Comparison of ENCODE assay signal across 8 mouse cellular contexts in the genomic region with DNA sequence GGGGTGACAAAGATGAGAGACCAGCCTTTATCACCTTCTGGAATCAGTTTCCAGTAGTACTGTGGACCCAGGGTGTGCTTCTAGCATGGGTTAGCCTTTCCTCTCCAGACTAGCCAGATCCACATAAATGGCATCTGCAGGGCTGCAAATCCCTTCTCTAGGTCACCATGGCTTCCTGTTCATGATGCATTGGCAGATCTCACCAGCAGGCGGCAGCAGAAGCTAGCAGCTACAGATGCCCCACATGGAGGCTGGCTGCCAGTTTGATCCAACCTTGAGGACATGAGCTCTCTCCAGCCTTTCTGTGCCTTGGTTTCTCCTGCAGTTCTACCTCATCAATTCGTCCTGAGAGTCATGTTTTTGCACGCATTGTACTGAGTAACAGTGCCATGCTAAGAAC. TPM values are rescaled to one million over a fixed set of nuclear protein-coding genes. Genes with fewer than 3 reads are reported as not detected.
DNase-seq lines count a peak whose midpoint lies in the region; ATAC-seq and TF ChIP-seq lines count a peak whose summit lies in the region.

No protein-coding gene starts in this region.

- H3K4me2 ChIP-seq in liver, embryonic 14.5 days (ENCODE audit: low read depth): no peak overlapping the region

- H3K4me1 ChIP-seq in liver, embryonic 14.5 days (replicated peaks; ENCODE audit: control insufficient read depth in 2 of 2, insufficient read depth in 2 of 2, low read length in 1 of 2): no peaks in the 10 kb centered on the region

- WGBS in liver, embryonic 14.5 days (ENCODE audit: insufficient replicate concordance): 33% methylated on average over 3 of the region's 3 CpGs

- peak; percentile 96 for TF ChIP-seq CTCF in liver, embryonic 14.5 days (IDR thresholded peaks at IDR 0.05; ENCODE audit: low read depth)

- no peaks in the 10 kb centered on the region for H3K9me3 ChIP-seq in liver, embryonic 14.5 days (ENCODE audit: control insufficient read depth, low read length)

- H3K27me3 ChIP-seq in liver, embryonic 14.5 days (ENCODE audit: control insufficient read depth, insufficient read depth, low read length): no peaks in the 10 kb centered on the region

- H3K27ac ChIP-seq in liver, embryonic 14.5 days: no peak overlapping the region

- no peak for TF ChIP-seq EP300 in liver, embryonic 14.5 days (IDR thresholded peaks at IDR 0.05; ENCODE audit: low read depth)

- ATAC-seq in liver, embryonic 14.5 days (ENCODE audit: insufficient read depth): peak; percentile 21; the same call in 1 of the 2 replicates

- H3K9ac ChIP-seq in liver, embryonic 14.5 days (replicated peaks): no peak overlapping the region

- intact Hi-C loops in gastrocnemius, postnatal 14 days (cut with DNase I; ENCODE audit: low total_unique reads): no loop called here

- DNase-seq in 3T3-L1 (ENCODE audit: low read depth, low spot score): peak; percentile 76
- peak; percentile 25 for DNase-seq in MEL-GATA-1-ER (ENCODE audit: extremely low read depth, low read depth)
- DNase-seq in cerebellum, adult 9-11 months: peak; percentile 18
- DNase-seq in gastrocnemius, postnatal 14 days: peak; percentile 73
- peak; percentile 72 to 90 for DNase-seq in kidney, postnatal 36 days
- peak; percentile 26 to 37 (median 30) for DNase-seq in liver, embryonic 14.5 days (ENCODE audit: low read depth in 3 of 3, low spot score in 3 of 3)
- peak; percentile 79 for DNase-seq in right cerebral cortex, adult 18-20 months
- peak; percentile 81 for DNase-seq in urinary bladder, postnatal 14 days (ENCODE audit: low spot score)

- H3K4me3 ChIP-seq in liver, embryonic 14.5 days (ENCODE audit: insufficient read depth in 1 of 2, low read depth in 2 of 2, low read length in 2 of 2): no peak overlapping the region

- H3K36me3 ChIP-seq in liver, embryonic 14.5 days (replicated peaks; ENCODE audit: control insufficient read depth, insufficient read depth, low read depth): peaks cover 2% of the 10 kb centered on the region; the same call in 1 of the 2 replicates

RNA-seq across cellular contexts. Expression of a gene that starts 13.6 kb away (rescaled TPM):
- total RNA-seq in gastrocnemius, postnatal 14 days (2021): 1 to 10 TPM; 2.3 to 4.0 TPM
- polyA plus RNA-seq in liver, embryonic 14.5 days (2012; rRNA removed): 19.1 and 32.0 TPM in 2 replicates
- polyA plus RNA-seq in liver, embryonic 14.5 days (2014; fragmentation: Nextera tagmentation; extraction: Ambion mirVana): 34.1 and 35.5 TPM in 2 replicates

Comparison
In these comparisons a context has a peak if more than half of its experiments do, and no peak if none do; other contexts are left out.
1. DNase-seq: peak in every context shown above with its lines; median percentile 81 in kidney, postnatal 36 days; 81 in urinary bladder, postnatal 14 days; 79 in right cerebral cortex, adult 18-20 months; 76 in 3T3-L1; 73 in gastrocnemius, postnatal 14 days; 30 in liver, embryonic 14.5 days; 25 in MEL-GATA-1-ER; 18 in cerebellum, adult 9-11 months.